Mouse (Mus musculus) left cerebral cortex, postnatal 36 days (tissue): ENCODE results near the gene Acacb. TPM values are rescaled to one million over a fixed set of nuclear protein-coding genes. Genes with fewer than 3 reads are reported as not detected.
A peak's percentile ranks its signal among the peaks of the same experiment; 100 is the strongest.

Experiments used
- DNase-seq, 2 experiments: peaks; one replicate each; pipeline ENCODE4 v3.0.0; 2021 to 2022; ENCODE audit warnings: low spot score in 2 of 2, mixed read lengths in 1 of 2
- intact Hi-C: fragments of 180-260 bp; cut with DNase I; formaldehyde crosslinking; loops from one replicate; pipeline ENCODE4 v1.15.1; 2025
- total RNA-seq, 2 experiments: library from RNA; stranded (reverse); gene quantifications; 2 replicates each; pipeline ENCODE4 v1.2.3; 2021

The Acacb gene
- total RNA-seq, 2 experiments from 2014 or later = 3.9 to 6.9 TPM

GRCm38 (mm10) chr5:114172936-114173335 lies 26.6 kb downstream of the Acacb start:
- DNase-seq = no peak
- intact Hi-C loops = loop anchor here (10.0 kb wide), 1 partner anchor 132 kb away; no protein-coding TSS in a partner anchor

- intact Hi-C loops = loop anchor here (10.0 kb wide), 1 partner anchor 131 kb away; no protein-coding TSS in a partner anchor
- DNase-seq = no peak
These were observed 27.1 kb downstream of the Acacb start for GRCm38 (mm10) chr5:114173458-114173857.

GRCm38 (mm10) chr5:114173877-114174581 lies 27.7 kb downstream of the Acacb start:
- no peak for DNase-seq
- intact Hi-C loops = loop anchor here (10.0 kb wide), 1 partner anchor 131 kb away; no protein-coding TSS in a partner anchor

GRCm38 (mm10) chr5:114174639-114175038 lies 28.3 kb downstream of the Acacb start:
- intact Hi-C loops = loop anchor here (10.0 kb wide), 1 partner anchor 130 kb away; no protein-coding TSS in a partner anchor

GRCm38 (mm10) chr5:114175596-114176171 lies 29.3 kb downstream of the Acacb start:
- intact Hi-C loops = loop anchor here (10.0 kb wide), 1 partner anchor 129 kb away; no protein-coding TSS in a partner anchor

More at GRCm38 (mm10) chr5:114174639-114175038, 28.3 kb downstream of the Acacb start:
- no peak for DNase-seq

GRCm38 (mm10) chr5:114176548-114177400 lies 30.4 kb downstream of the Acacb start:
- intact Hi-C loops = loop anchor here (10.0 kb wide), 1 partner anchor 128 kb away; no protein-coding TSS in a partner anchor
- no peak for DNase-seq

More at GRCm38 (mm10) chr5:114175596-114176171, 29.3 kb downstream of the Acacb start:
- peak; percentile 56 to 62 for DNase-seq

GRCm38 (mm10) chr5:114177966-114178719 lies 31.8 kb downstream of the Acacb start:
- DNase-seq = no peak
- intact Hi-C loops = loop anchor here (10.0 kb wide), 1 partner anchor 127 kb away; no protein-coding TSS in a partner anchor

GRCm38 (mm10) chr5:114179541-114179940 lies 33.2 kb downstream of the Acacb start:
- DNase-seq = no peak

GRCm38 (mm10) chr5:114183493-114183892 lies 37.2 kb downstream of the Acacb start:
- DNase-seq = no peak
- intact Hi-C loops = no loop called here

More at GRCm38 (mm10) chr5:114179541-114179940, 33.2 kb downstream of the Acacb start:
- intact Hi-C loops = loop anchor here (10.0 kb wide), 1 partner anchor 125 kb away; no protein-coding TSS in a partner anchor

GRCm38 (mm10) chr5:114187108-114187507 lies 40.8 kb downstream of the Acacb start:
- no peak for DNase-seq
- intact Hi-C loops = no loop called here

- intact Hi-C loops = no loop called here
- DNase-seq = no peak
These were observed 42.6 kb downstream of the Acacb start for GRCm38 (mm10) chr5:114188900-114189464.

- DNase-seq = no peak
- intact Hi-C loops = no loop called here
These were observed 47.8 kb downstream of the Acacb start for GRCm38 (mm10) chr5:114194161-114194560.

- intact Hi-C loops = no loop called here
- DNase-seq = peak in 1 of 2 experiments; percentile 17
These were observed 52.9 kb downstream of the Acacb start for GRCm38 (mm10) chr5:114199116-114199777.

GRCm38 (mm10) chr5:114206158-114206557 lies 59.8 kb downstream of the Acacb start:
- intact Hi-C loops = no loop called here
- no peak for DNase-seq

GRCm38 (mm10) chr5:114213183-114213582 lies 66.8 kb downstream of the Acacb start:
- no peak for DNase-seq
- intact Hi-C loops = no loop called here

- DNase-seq = no peak
- intact Hi-C loops = no loop called here
These were observed 72.4 kb downstream of the Acacb start for GRCm38 (mm10) chr5:114218771-114219170.

GRCm38 (mm10) chr5:114226051-114226450 lies 79.7 kb downstream of the Acacb start:
- intact Hi-C loops = no loop called here
- no peak for DNase-seq

- DNase-seq = no peak
- intact Hi-C loops = no loop called here
These were observed 82.6 kb downstream of the Acacb start for GRCm38 (mm10) chr5:114228901-114229300.
